Mouse (Mus musculus) small intestine, adult 2 months (tissue): ENCODE data around the gene Slc25a17.

Experiments
- CTCF ChIP-seq: fragments of 200-500 bp; IDR thresholded peaks from 2 replicates; pipeline ENCODE4 v1.5.1; 2012; ENCODE audit warnings: low read depth, mild to moderate bottlenecking, control low read depth, inconsistent platforms, low read length, moderate library complexity, mixed read lengths; ENCODE audit not compliant: insufficient replicate concordance, insufficient read length; ENCODE audit errors: extremely low read depth
- POLR2A ChIP-seq: fragments of 200-500 bp; IDR thresholded peaks from 2 replicates; pipeline ENCODE4 v1.6.1; 2012; ENCODE audit warnings: low read depth, mild to moderate bottlenecking, control low read depth, inconsistent platforms, low read length, moderate library complexity

GRCm38 (mm10) chr15:81299549-81299948 is 61.1 kb downstream of the Slc25a17 start:
- TF ChIP-seq CTCF: no peak
- no peak for TF ChIP-seq POLR2A
